Comparison of ENCODE assay signal across 20 mouse cellular contexts in the genomic region with DNA sequence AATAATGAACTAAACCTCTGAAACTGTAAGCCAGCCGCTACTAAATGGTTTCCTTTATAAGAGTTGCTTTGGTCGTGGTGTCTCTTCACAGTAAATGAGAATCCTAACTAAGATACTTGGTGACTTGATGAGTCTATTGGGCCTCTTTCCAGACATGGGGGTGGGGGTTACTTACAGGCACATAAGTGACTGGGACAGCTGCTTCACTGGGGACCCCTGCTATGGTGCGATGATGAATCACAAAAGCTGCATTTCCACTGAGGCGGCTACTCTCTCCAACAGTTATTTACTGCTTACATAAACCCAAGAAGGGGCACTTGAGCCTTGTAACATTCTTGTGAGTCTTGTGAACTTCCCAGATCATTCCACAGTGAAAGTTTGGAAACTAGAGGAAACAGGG. TPM values are rescaled to one million over a fixed set of nuclear protein-coding genes. Genes with fewer than 3 reads are reported as not detected.
"Had no signal": no experiment of that assay in that cellular context is flagged by ENCODE, and none has a peak within 500 bp of the region (broad histone marks: within the 10 kb centered on the region; RNA-seq: fewer than 3 reads in every experiment).

No protein-coding gene starts in this region.

- H3K4me3 ChIP-seq: midbrain, embryonic 10.5 days; midbrain, embryonic 12.5 days; neural tube, embryonic 12.5 days; stomach, embryonic 15.5 days had no signal

- H3K27me3 ChIP-seq: midbrain, embryonic 12.5 days; neural tube, embryonic 12.5 days; stomach, embryonic 15.5 days had no signal

- H3K9me3 ChIP-seq: midbrain, embryonic 10.5 days; midbrain, embryonic 12.5 days; neural tube, embryonic 12.5 days; stomach, embryonic 15.5 days had no signal

- H3K36me3 ChIP-seq: midbrain, embryonic 10.5 days; midbrain, embryonic 12.5 days; neural tube, embryonic 12.5 days; stomach, embryonic 15.5 days had no signal

- ATAC-seq: midbrain, embryonic 16.5 days had no signal

- H3K9ac ChIP-seq: lung, embryonic 14.5 days; midbrain, embryonic 12.5 days; neural tube, embryonic 12.5 days; stomach, embryonic 15.5 days had no signal

- H3K27ac ChIP-seq: midbrain, embryonic 10.5 days; midbrain, embryonic 12.5 days; neural tube, embryonic 12.5 days; stomach, embryonic 15.5 days; stomach, postnatal 0 days had no signal

- H3K4me1 ChIP-seq: midbrain, embryonic 12.5 days; neural tube, embryonic 12.5 days; stomach, embryonic 15.5 days had no signal

- H3K4me2 ChIP-seq: lung, embryonic 14.5 days; midbrain, embryonic 12.5 days; neural tube, embryonic 12.5 days; stomach, embryonic 15.5 days had no signal

- DNase-seq: lung, adult 18-20 months; lung, embryonic 14.5 days; lung, postnatal 10 days; lung, postnatal 4 days; midbrain, embryonic 14.5 days; right cerebral cortex, postnatal 14 days; thymus, adult 2 months; thymus, postnatal 25 days; thymus, postnatal 4 days had no signal

RNA-seq across cellular contexts. Expression of a gene that starts 15.4 kb away (rescaled TPM):
- polyA plus RNA-seq: lung, embryonic 14.5 days; lung, embryonic 16.5 days; midbrain, embryonic 12.5 days; midbrain, embryonic 14.5 days; midbrain, embryonic 16.5 days; neural tube, embryonic 12.5 days; neural tube, embryonic 14.5 days; spleen, adult 2 months; stomach, embryonic 15.5 days; stomach, postnatal 0 days; testis, adult 2 months; urinary bladder, adult 2 months had no signal
